Mouse (Mus musculus): Measurements from ENCODE around the gene Ubr4. TPM values are rescaled to one million over a fixed set of nuclear protein-coding genes. Genes with fewer than 3 reads are reported as not detected.

The Ubr4 gene
- 59.4 and 70.2 TPM in 2 replicates for polyA plus RNA-seq (2015; fragmentation: Nextera tagmentation; extraction: Ambion mirVana)

GRCm38 (mm10) chr4:139351931-139352711, at the start of gene Ubr4, which contains the start of the genes Mrto4 and Emc1:
Ubr4 (plus strand) TSS chr4:139352609.
Mrto4 (minus strand) TSS chr4:139352576.
Emc1 (plus strand) TSS chr4:139352587.
- Histone ChIP-seq H3K36me3 (peaks cover 33% of the 10 kb centered on the region), H3K27ac (peak within 1 kb of the TSS; percentile 99), H3K27me3 (replicated peaks) (no peaks in the 10 kb centered on the region), H3K4me1 (peaks cover 15% of the 10 kb centered on the region), H3K4me2 (peak within 1 kb of the TSS; percentile 92), H3K9me3 (no peaks in the 10 kb centered on the region), H3K9ac (peak within 1 kb of the TSS; percentile 74), H3K4me3 (replicated peaks) (peak within 1 kb of the TSS; percentile 66)
- under 1% methylated on average over 64 of the region's 64 CpGs for WGBS
- peak; percentile 92 for ATAC-seq (ENCODE audit: insufficient read depth, low FRiP score, low read depth)

GRCm38 (mm10) chr4:139305521-139305920, 46.9 kb upstream of the Ubr4 start:
- no peak for ATAC-seq (ENCODE audit: insufficient read depth, low FRiP score, low read depth)
- Histone ChIP-seq H3K27me3 (replicated peaks) (no peaks in the 10 kb centered on the region), H3K4me2 (no peak overlapping the region), H3K4me1 (peaks cover 8% of the 10 kb centered on the region; the same call in 1 of the 2 replicates), H3K9ac (no peak overlapping the region), H3K4me3 (replicated peaks) (no peak overlapping the region), H3K27ac (no peak overlapping the region), H3K9me3 (no peaks in the 10 kb centered on the region), H3K36me3 (peaks cover 11% of the 10 kb centered on the region)
- 94% methylated on average over 3 of the region's 3 CpGs for WGBS

- ATAC-seq (ENCODE audit: insufficient read depth, low FRiP score, low read depth) = no peak
- Histone ChIP-seq H3K36me3 (peaks cover 10% of the 10 kb centered on the region; the same call in 1 of the 2 replicates), H3K4me1 (peaks cover 15% of the 10 kb centered on the region), H3K9me3 (no peaks in the 10 kb centered on the region), H3K4me2 (no peak overlapping the region), H3K9ac (no peak overlapping the region), H3K27me3 (replicated peaks) (no peaks in the 10 kb centered on the region), H3K27ac (no peak overlapping the region), H3K4me3 (replicated peaks) (no peak overlapping the region)
- WGBS = 88% methylated on average over 5 of the region's 5 CpGs
These were observed 44.5 kb upstream of the Ubr4 start for GRCm38 (mm10) chr4:139307916-139308315.

DNA sequence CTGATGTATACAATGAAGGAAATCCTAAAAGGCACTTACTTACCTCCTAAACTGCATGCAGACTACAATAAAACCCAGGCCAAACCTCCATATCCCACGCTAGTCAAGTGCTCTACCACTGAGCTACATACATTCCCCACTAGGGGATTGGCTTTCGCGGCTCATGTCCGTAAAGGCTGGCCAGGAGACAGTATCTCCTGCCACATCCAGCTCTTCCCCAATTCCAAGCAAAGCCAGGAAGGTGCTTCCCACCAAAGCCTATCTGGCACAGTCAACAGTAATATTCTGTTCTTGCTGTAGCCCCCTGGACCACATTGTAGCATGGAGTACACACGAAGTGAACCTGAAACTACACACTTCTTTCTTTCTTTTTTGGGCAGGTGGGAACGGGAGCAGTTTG, 42.8 kb upstream of the Ubr4 start:
- 25% methylated on average over 6 of the region's 6 CpGs for WGBS
- peak overlapping the region; percentile 94 for H3K4me3 ChIP-seq (replicated peaks)
- H3K27me3 ChIP-seq (replicated peaks) = no peaks in the 10 kb centered on the region
- peak overlapping the region; percentile 90 for H3K4me2 ChIP-seq
- ATAC-seq (ENCODE audit: insufficient read depth, low FRiP score, low read depth) = no peak
- H3K27ac ChIP-seq = no peak overlapping the region
- H3K9ac ChIP-seq = peak overlapping the region; percentile 88
- H3K9me3 ChIP-seq = no peaks in the 10 kb centered on the region
- peaks cover 16% of the 10 kb centered on the region for H3K36me3 ChIP-seq
- H3K4me1 ChIP-seq = peaks cover 15% of the 10 kb centered on the region

DNA sequence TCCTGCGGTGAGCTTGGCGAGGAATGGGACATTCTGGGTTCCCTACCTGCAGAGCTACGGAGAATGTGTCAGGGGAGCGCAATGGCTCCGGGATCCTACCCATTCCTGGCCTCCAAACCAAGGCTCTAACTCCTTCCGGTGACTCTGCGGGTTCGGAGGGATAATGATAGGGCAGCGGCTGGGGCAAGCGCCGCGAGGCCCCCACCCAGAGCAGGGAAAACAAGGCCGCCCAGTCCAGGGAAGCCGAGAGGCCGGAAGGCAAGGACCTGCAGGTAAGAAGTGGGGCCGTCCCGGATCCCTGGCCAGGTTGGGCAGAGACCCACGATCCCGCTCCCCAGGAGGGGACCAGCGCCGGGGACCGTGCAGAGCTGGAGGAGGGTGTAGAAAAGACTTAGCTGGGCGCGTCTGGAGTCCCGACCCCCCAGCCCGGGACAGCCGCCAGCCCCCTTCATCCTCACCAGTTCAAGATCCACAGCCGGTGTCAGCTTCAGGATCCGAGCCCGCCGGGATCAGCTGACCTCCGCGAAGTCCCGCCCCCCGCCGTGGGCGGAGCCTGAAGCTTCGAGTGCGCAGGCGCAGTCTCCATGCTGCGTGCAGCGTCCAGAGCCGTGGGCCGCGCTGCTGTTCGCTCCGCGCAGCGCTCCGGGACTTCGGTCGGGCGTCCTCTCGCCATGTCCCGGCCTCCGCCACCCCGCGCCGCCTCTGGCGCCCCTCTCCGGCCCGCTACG, 42.1 kb upstream of the Ubr4 start, which contains the start of the genes Pqlc2 and Akr7a5:
Pqlc2 (minus strand) TSS at position 538 of the 728 bp plus-strand sequence.
Akr7a5 (plus strand) TSS at position 574 of the 728 bp plus-strand sequence.
- Histone ChIP-seq H3K9ac (peak within 1 kb of the TSS; percentile 88), H3K4me2 (peak within 1 kb of the TSS; percentile 90), H3K36me3 (peaks cover 18% of the 10 kb centered on the region), H3K27me3 (replicated peaks) (no peaks in the 10 kb centered on the region), H3K27ac (peak within 1 kb of the TSS; percentile 84), H3K4me1 (peaks cover 15% of the 10 kb centered on the region), H3K9me3 (no peaks in the 10 kb centered on the region), H3K4me3 (replicated peaks) (peak within 1 kb of the TSS; percentile 94)
- WGBS = under 1% methylated on average over 63 of the region's 63 CpGs
- ATAC-seq (ENCODE audit: insufficient read depth, low FRiP score, low read depth) = peak; percentile 89

- Histone ChIP-seq H3K4me2 (peak overlapping the region; percentile 90), H3K36me3 (peaks cover 11% of the 10 kb centered on the region), H3K27ac (peak overlapping the region; percentile 84), H3K27me3 (replicated peaks) (no peaks in the 10 kb centered on the region), H3K4me3 (replicated peaks) (peak overlapping the region; percentile 94), H3K9ac (peak overlapping the region; percentile 88), H3K4me1 (peaks cover 15% of the 10 kb centered on the region), H3K9me3 (no peaks in the 10 kb centered on the region)
- ATAC-seq (ENCODE audit: insufficient read depth, low FRiP score, low read depth) = peak; percentile 54
- WGBS = under 1% methylated on average over 53 of the region's 53 CpGs
These were observed 41.3 kb upstream of the Ubr4 start for GRCm38 (mm10) chr4:139310899-139311701.

- peak overlapping the region; percentile 90 for H3K4me2 ChIP-seq
- no peak overlapping the region for H3K27ac ChIP-seq
- peak overlapping the region; percentile 21; the same call in 1 of the 2 replicates for H3K9ac ChIP-seq
- WGBS = 18% methylated on average over 14 of the region's 14 CpGs
- H3K4me1 ChIP-seq = peaks cover 15% of the 10 kb centered on the region
- H3K36me3 ChIP-seq = peaks cover 7% of the 10 kb centered on the region; the same call in 1 of the 2 replicates
- H3K9me3 ChIP-seq = no peaks in the 10 kb centered on the region
- peak overlapping the region; percentile 94 for H3K4me3 ChIP-seq (replicated peaks)
- ATAC-seq (ENCODE audit: insufficient read depth, low FRiP score, low read depth) = no peak
- no peaks in the 10 kb centered on the region for H3K27me3 ChIP-seq (replicated peaks)
These were observed 40.7 kb upstream of the Ubr4 start for GRCm38 (mm10) chr4:139311707-139312106.

GRCm38 (mm10) chr4:139312632-139313031, 39.8 kb upstream of the Ubr4 start:
- no peak overlapping the region for H3K4me2 ChIP-seq
- H3K4me3 ChIP-seq (replicated peaks) = no peak overlapping the region
- peaks cover 12% of the 10 kb centered on the region; the same call in 1 of the 2 replicates for H3K36me3 ChIP-seq
- no peaks in the 10 kb centered on the region for H3K9me3 ChIP-seq
- no peak overlapping the region for H3K27ac ChIP-seq
- 52% methylated on average over 4 of the region's 4 CpGs for WGBS
- no peak for ATAC-seq (ENCODE audit: insufficient read depth, low FRiP score, low read depth)
- no peak overlapping the region for H3K9ac ChIP-seq
- peaks cover 15% of the 10 kb centered on the region for H3K4me1 ChIP-seq
- no peaks in the 10 kb centered on the region for H3K27me3 ChIP-seq (replicated peaks)

- Histone ChIP-seq H3K9ac (no peak overlapping the region), H3K4me3 (replicated peaks) (no peak overlapping the region), H3K4me2 (no peak overlapping the region), H3K36me3 (peaks cover 21% of the 10 kb centered on the region; the same call in 1 of the 2 replicates), H3K27me3 (replicated peaks) (no peaks in the 10 kb centered on the region), H3K4me1 (no peaks in the 10 kb centered on the region), H3K27ac (no peak overlapping the region), H3K9me3 (no peaks in the 10 kb centered on the region)
- no peak for ATAC-seq (ENCODE audit: insufficient read depth, low FRiP score, low read depth)
- WGBS = 88% methylated on average over 11 of the region's 11 CpGs
These were observed 34.0 kb upstream of the Ubr4 start for GRCm38 (mm10) chr4:139318449-139318848.

DNA sequence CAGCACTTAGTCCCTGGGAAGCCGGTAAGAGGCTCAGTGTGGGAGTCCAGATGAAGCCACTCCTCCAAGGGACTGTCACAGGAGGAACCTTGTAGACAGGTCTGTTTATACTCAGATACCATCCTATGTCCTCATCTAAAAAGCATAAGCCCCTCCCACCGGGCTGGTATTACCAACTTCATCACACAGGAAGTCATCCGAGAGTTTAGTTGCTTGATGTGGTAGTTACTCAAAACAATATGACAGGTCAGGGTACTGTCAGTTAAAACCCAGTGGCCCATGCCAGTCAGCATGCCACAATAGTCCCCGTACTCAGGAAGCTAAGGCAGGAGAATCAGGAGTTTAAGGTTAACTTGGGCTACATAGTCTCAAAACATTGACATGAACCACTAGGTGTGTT, 32.7 kb upstream of the Ubr4 start:
- H3K9ac ChIP-seq = no peak overlapping the region
- H3K36me3 ChIP-seq = peaks cover 15% of the 10 kb centered on the region; the same call in 1 of the 2 replicates
- H3K9me3 ChIP-seq = no peaks in the 10 kb centered on the region
- WGBS = 90% methylated on average over 4 of the region's 4 CpGs
- no peak overlapping the region for H3K27ac ChIP-seq
- no peaks in the 10 kb centered on the region for H3K27me3 ChIP-seq (replicated peaks)
- H3K4me1 ChIP-seq = no peaks in the 10 kb centered on the region
- no peak overlapping the region for H3K4me3 ChIP-seq (replicated peaks)
- no peak overlapping the region for H3K4me2 ChIP-seq
- ATAC-seq (ENCODE audit: insufficient read depth, low FRiP score, low read depth) = no peak

DNA sequence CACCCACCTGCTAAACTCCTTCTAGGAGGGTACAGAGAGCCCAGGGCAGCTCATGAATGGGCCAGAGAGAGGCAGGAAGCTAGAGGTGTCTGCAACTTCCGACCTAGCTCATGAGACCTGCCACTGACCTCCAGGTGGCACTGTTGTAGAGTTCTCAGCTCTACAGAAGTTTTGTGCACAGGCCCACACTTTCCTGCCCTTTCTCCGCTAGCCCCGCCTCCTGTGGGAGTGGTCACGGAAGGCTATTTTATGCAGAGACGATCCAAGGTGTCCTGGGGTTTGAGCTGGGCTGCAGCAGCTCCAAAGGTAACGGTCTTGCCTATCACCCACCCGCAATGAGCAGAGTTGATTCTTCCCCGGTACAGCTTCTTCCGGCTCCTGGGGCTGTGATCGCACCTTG, 21.8 kb upstream of the Ubr4 start:
- no peaks in the 10 kb centered on the region for H3K4me1 ChIP-seq
- no peaks in the 10 kb centered on the region for H3K27me3 ChIP-seq (replicated peaks)
- H3K27ac ChIP-seq = no peak overlapping the region
- H3K9ac ChIP-seq = no peak overlapping the region
- H3K4me2 ChIP-seq = peak overlapping the region; percentile 57
- peak overlapping the region; percentile 37 for H3K4me3 ChIP-seq (replicated peaks)
- H3K36me3 ChIP-seq = no peaks in the 10 kb centered on the region
- 4% methylated on average over 10 of the region's 10 CpGs for WGBS
- ATAC-seq (ENCODE audit: insufficient read depth, low FRiP score, low read depth) = peak; percentile 85
- no peaks in the 10 kb centered on the region for H3K9me3 ChIP-seq
